Mouse (Mus musculus) left cerebral cortex, adult 11 months (tissue): ENCODE results near the gene Gm45716.

ENCODE experiments used
- DNase-seq: peaks from one replicate; pipeline ENCODE4 v3.0.0; 2022; ENCODE audit warnings: low spot score

Gm45716 gene

GRCm38 (mm10) chr11:90283601-90284000, 96.1 kb downstream of the Gm45716 start:
- DNase-seq: peak; percentile 49

GRCm38 (mm10) chr11:90284079-90284478, 96.6 kb downstream of the Gm45716 start:
- DNase-seq: no peak

GRCm38 (mm10) chr11:90284623-90285022, 97.1 kb downstream of the Gm45716 start:
- DNase-seq: no peak

GRCm38 (mm10) chr11:90286550-90287154, 99.2 kb downstream of the Gm45716 start:
- no peak for DNase-seq

- no peak for DNase-seq
Measured at GRCm38 (mm10) chr11:90291156-90291555, 103.7 kb downstream of the Gm45716 start.

GRCm38 (mm10) chr11:90292766-90293165, 105.3 kb downstream of the Gm45716 start:
- no peak for DNase-seq

GRCm38 (mm10) chr11:90294622-90295021, 107.1 kb downstream of the Gm45716 start:
- no peak for DNase-seq
